Mouse (Mus musculus) testis, postnatal 10 days (tissue): Measurements from ENCODE around the gene 1810010D01Rik.

Experiments
- DNase-seq: peaks from one replicate; pipeline ENCODE4 v3.0.0; 2021; ENCODE audit warnings: low spot score

The 1810010D01Rik gene

GRCm38 (mm10) chr7:145173563-145173962 lies 34.4 kb downstream of the 1810010D01Rik start:
- DNase-seq: no peak

GRCm38 (mm10) chr7:145173116-145173515 lies 34.8 kb downstream of the 1810010D01Rik start:
- no peak for DNase-seq

GRCm38 (mm10) chr7:145169703-145170102 lies 38.2 kb downstream of the 1810010D01Rik start:
- no peak for DNase-seq

GRCm38 (mm10) chr7:145159283-145160240 lies 48.4 kb downstream of the 1810010D01Rik start:
- peak; percentile 67 for DNase-seq
